Comparison of ENCODE assay signal across 15 mouse cellular contexts in genomic region chr8:117364374-117365160, GRCm38 (mm10).
DNase-seq lines count a peak whose midpoint lies in the region; ATAC-seq and TF ChIP-seq lines count a peak whose summit lies in the region.
"Had no signal": no experiment of that assay in that cellular context is flagged by ENCODE, and none has a peak within 500 bp of the region (broad histone marks: within the 10 kb centered on the region; RNA-seq: fewer than 3 reads in every experiment).

No protein-coding gene starts in this region.

- no peak overlapping the region for H3K9ac ChIP-seq in hindbrain, embryonic 13.5 days
- no peak overlapping the region for H3K9ac ChIP-seq in hindbrain, postnatal 0 days (replicated peaks; ENCODE audit: low read length)
- no peak overlapping the region for H3K9ac ChIP-seq in lung, postnatal 0 days (replicated peaks; ENCODE audit: low read depth)
- H3K9ac ChIP-seq in neural tube, embryonic 15.5 days (replicated peaks), result no peak overlapping the region
- H3K9ac ChIP-seq: heart, embryonic 12.5 days; limb, embryonic 13.5 days; midbrain, embryonic 12.5 days; stomach, embryonic 15.5 days had no signal

- H3K4me3 ChIP-seq in hindbrain, embryonic 13.5 days, result no peak overlapping the region
- H3K4me3 ChIP-seq in hindbrain, postnatal 0 days (ENCODE audit: low read length), result no peak overlapping the region
- H3K4me3 ChIP-seq in lung, postnatal 0 days (ENCODE audit: low read depth, low read length), result no peak overlapping the region
- no peak overlapping the region for H3K4me3 ChIP-seq in neural tube, embryonic 15.5 days (replicated peaks)
- H3K4me3 ChIP-seq: heart, embryonic 12.5 days; limb, embryonic 13.5 days; midbrain, embryonic 12.5 days; stomach, embryonic 15.5 days had no signal

- H3K4me1 ChIP-seq in hindbrain, embryonic 13.5 days (replicated peaks), result peaks cover 77% of the 10 kb centered on the region
- peaks cover 28% of the 10 kb centered on the region for H3K4me1 ChIP-seq in hindbrain, postnatal 0 days (ENCODE audit: insufficient read depth, low read length)
- peaks cover 58% of the 10 kb centered on the region for H3K4me1 ChIP-seq in lung, postnatal 0 days (ENCODE audit: insufficient read depth, low read depth, low read length)
- H3K4me1 ChIP-seq in neural tube, embryonic 15.5 days, result peaks cover 77% of the 10 kb centered on the region
- H3K4me1 ChIP-seq: midbrain, embryonic 12.5 days had no signal

- no peak for TF ChIP-seq CTCF in hindbrain, postnatal 0 days (IDR thresholded peaks at IDR 0.05; ENCODE audit: low read depth)
- no peak for TF ChIP-seq CTCF in lung, postnatal 0 days (IDR thresholded peaks at IDR 0.05)

- DNase-seq in hindbrain, postnatal 0 days (ENCODE audit: low spot score), result no peak
- peak; percentile 27 to 29 for DNase-seq in spleen, postnatal 36 days (ENCODE audit: low spot score in 2 of 2)
- no peak for DNase-seq in spleen, postnatal 10 days (ENCODE audit: low spot score in 2 of 2)
- DNase-seq in lung, postnatal 0 days (ENCODE audit: low spot score), result peak; percentile 70
- DNase-seq in layer of hippocampus, adult 18-20 months (ENCODE audit: low spot score in 2 of 2), result no peak
- DNase-seq: cerebellum, adult 8-10 months; right cerebral cortex, postnatal 25 days had no signal

- no peaks in the 10 kb centered on the region for H3K9me3 ChIP-seq in hindbrain, embryonic 13.5 days
- H3K9me3 ChIP-seq in hindbrain, postnatal 0 days (ENCODE audit: low read length), result no peaks in the 10 kb centered on the region
- H3K9me3 ChIP-seq in lung, postnatal 0 days (ENCODE audit: low read length), result no peaks in the 10 kb centered on the region
- no peaks in the 10 kb centered on the region for H3K9me3 ChIP-seq in neural tube, embryonic 15.5 days (replicated peaks)
- H3K9me3 ChIP-seq: heart, embryonic 12.5 days; limb, embryonic 13.5 days; midbrain, embryonic 12.5 days; stomach, embryonic 15.5 days had no signal

- H3K27ac ChIP-seq in hindbrain, embryonic 13.5 days, result peak overlapping the region; percentile 40; the same call in 1 of the 2 replicates
- no peak overlapping the region for H3K27ac ChIP-seq in hindbrain, postnatal 0 days
- H3K27ac ChIP-seq in lung, postnatal 0 days (ENCODE audit: low read length), result no peak overlapping the region
- no peak overlapping the region for H3K27ac ChIP-seq in neural tube, embryonic 15.5 days (replicated peaks)
- H3K27ac ChIP-seq: limb, embryonic 13.5 days; midbrain, embryonic 12.5 days; stomach, embryonic 15.5 days had no signal

- no peak for TF ChIP-seq EP300 in lung, postnatal 0 days (IDR thresholded peaks at IDR 0.05)

- no peak overlapping the region for H3K4me2 ChIP-seq in hindbrain, embryonic 13.5 days
- no peak overlapping the region for H3K4me2 ChIP-seq in hindbrain, postnatal 0 days (ENCODE audit: low read depth, low read length)
- H3K4me2 ChIP-seq in lung, postnatal 0 days (replicated peaks; ENCODE audit: low read depth, low read length), result no peak overlapping the region
- H3K4me2 ChIP-seq in neural tube, embryonic 15.5 days, result no peak overlapping the region
- H3K4me2 ChIP-seq: heart, embryonic 12.5 days; limb, embryonic 13.5 days; midbrain, embryonic 12.5 days; stomach, embryonic 15.5 days had no signal

- H3K27me3 ChIP-seq in hindbrain, embryonic 13.5 days, result no peaks in the 10 kb centered on the region
- no peaks in the 10 kb centered on the region for H3K27me3 ChIP-seq in hindbrain, postnatal 0 days (ENCODE audit: insufficient read depth, low read length)
- no peaks in the 10 kb centered on the region for H3K27me3 ChIP-seq in lung, postnatal 0 days (replicated peaks; ENCODE audit: insufficient read depth, low read length)
- no peaks in the 10 kb centered on the region for H3K27me3 ChIP-seq in neural tube, embryonic 15.5 days (replicated peaks)
- H3K27me3 ChIP-seq: heart, embryonic 12.5 days; limb, embryonic 13.5 days; midbrain, embryonic 12.5 days; stomach, embryonic 15.5 days had no signal

- 86% methylated on average over 19 of the region's 19 CpGs for WGBS in hindbrain, embryonic 13.5 days
- WGBS in hindbrain, postnatal 0 days, result 80% methylated on average over 19 of the region's 19 CpGs
- 67% methylated on average over 19 of the region's 19 CpGs for WGBS in lung, postnatal 0 days
- WGBS in neural tube, embryonic 15.5 days, result 85% methylated on average over 19 of the region's 19 CpGs

- H3K36me3 ChIP-seq in hindbrain, embryonic 13.5 days, result no peaks in the 10 kb centered on the region
- H3K36me3 ChIP-seq in hindbrain, postnatal 0 days (ENCODE audit: insufficient read depth, low read length), result no peaks in the 10 kb centered on the region
- no peaks in the 10 kb centered on the region for H3K36me3 ChIP-seq in lung, postnatal 0 days (ENCODE audit: insufficient read depth, low read length)
- H3K36me3 ChIP-seq in neural tube, embryonic 15.5 days, result no peaks in the 10 kb centered on the region
- H3K36me3 ChIP-seq: heart, embryonic 12.5 days; limb, embryonic 13.5 days; midbrain, embryonic 12.5 days; stomach, embryonic 15.5 days had no signal

- ATAC-seq in hindbrain, embryonic 13.5 days (ENCODE audit: low FRiP score), result no peak
- ATAC-seq in hindbrain, postnatal 0 days, result no peak
- peak; percentile 27; the same call in 1 of the 2 replicates for ATAC-seq in lung, postnatal 0 days
- ATAC-seq in megakaryocyte-erythroid progenitor cell, adult 5-6 weeks (replicated peaks; ENCODE audit: low FRiP score, low TSS enrichment, poor library complexity, severe bottlenecking), result no peak
- ATAC-seq in neural tube, embryonic 15.5 days (ENCODE audit: low FRiP score), result no peak
- ATAC-seq: inflammation-experienced regulatory T-cells, adult 6 months had no signal

Comparison
In these comparisons a context has a peak if more than half of its experiments do, and no peak if none do; other contexts are left out.
1. DNase-seq: peak in spleen, postnatal 36 days (2 of 2) and lung, postnatal 0 days (single experiment); none in hindbrain, postnatal 0 days (single experiment), spleen, postnatal 10 days (0 of 2) and layer of hippocampus, adult 18-20 months (0 of 2).